Mouse (Mus musculus) intestine, embryonic 14.5 days (tissue): ENCODE data around the gene Cfap99. TPM values are rescaled to one million over a fixed set of nuclear protein-coding genes. Genes with fewer than 3 reads are reported as not detected.

ENCODE experiments used
- ATAC-seq: fragments of 200-750 bp; cut with Nextera tagmentation; replicated peaks from 2 replicates; pipeline ENCODE4 v1.8.0; 2017; ENCODE audit warnings: low read depth, moderate number of reproducible peaks, moderate TSS enrichment, moderate library complexity; ENCODE audit not compliant: low FRiP score, low TSS enrichment
- DNase-seq: peaks from one replicate; pipeline ENCODE4 v3.0.0-alpha.2; 2018; ENCODE audit warnings: low spot score
- H3K27ac ChIP-seq: fragments of 300-500 bp; sonication (generic); 2 replicates; pipeline ENCODE4 v1.5.1; 2014; ENCODE audit warnings: low read depth, mild to moderate bottlenecking, control low read depth
- H3K27me3 ChIP-seq: fragments of 300-500 bp; sonication (generic); replicated peaks from 2 replicates; pipeline ENCODE4 v1.6.1; 2014; ENCODE audit warnings: low read length, control low read depth; ENCODE audit not compliant: control insufficient read depth, insufficient read depth
- H3K36me3 ChIP-seq: fragments of 300-500 bp; sonication (generic); 2 replicates; pipeline ENCODE4 v1.6.1; 2014; ENCODE audit warnings: low read length, control low read depth; ENCODE audit not compliant: control insufficient read depth, insufficient read depth
- H3K4me1 ChIP-seq: fragments of 300-500 bp; sonication (generic); replicated peaks from 2 replicates; pipeline ENCODE4 v1.6.1; 2014; ENCODE audit warnings: low read length, control low read depth, mixed read lengths; ENCODE audit not compliant: control insufficient read depth, insufficient read depth
- H3K4me2 ChIP-seq: fragments of 300-500 bp; sonication (generic); 2 replicates; pipeline ENCODE4 v1.6.1; 2014; ENCODE audit warnings: low read length
- H3K4me3 ChIP-seq: fragments of 300-500 bp; sonication (generic); 2 replicates; pipeline ENCODE4 v1.5.1; 2014; ENCODE audit warnings: low read depth, low read length, control low read depth, mixed read lengths
- H3K9ac ChIP-seq: fragments of 300-500 bp; sonication (generic); 2 replicates; pipeline ENCODE4 v1.6.1; 2014; ENCODE audit warnings: mild to moderate bottlenecking, low read length
- H3K9me3 ChIP-seq: fragments of 300-500 bp; sonication (generic); 2 replicates; pipeline ENCODE4 v1.6.1; 2016; ENCODE audit warnings: low read length, control low read depth; ENCODE audit not compliant: control insufficient read depth
- WGBS: fragments of 180-500 bp; shearing (Covaris S2); extraction: QIAGEN DNeasy Blood & Tissue Kit; methylation state at CpG from one replicate; pipeline ENCODE4 v1.1.7; 2014; 5-methylcytosine and 5-hydroxymethylcytosine counted together
- polyA plus RNA-seq: library from polyadenylated mRNA; unstranded; fragments of >200 nt; fragmentation: Nextera tagmentation; extraction: Ambion mirVana; gene quantifications from 2 replicates; pipeline ENCODE4 v1.2.1, GENCODE M21; 2014

The Cfap99 gene
- polyA plus RNA-seq, 1 experiment from 2014 or later = not detected

- 89% methylated on average over 2 of the region's 2 CpGs for WGBS
- H3K36me3 ChIP-seq = no peaks in the 10 kb centered on the region
- DNase-seq (no peak), ATAC-seq (no peak)
- no peak overlapping the region for H3K9ac ChIP-seq
- no peak overlapping the region for H3K4me2 ChIP-seq
- H3K27ac ChIP-seq = no peak overlapping the region
- H3K9me3 ChIP-seq = no peaks in the 10 kb centered on the region
- H3K4me3 ChIP-seq = no peak overlapping the region
- H3K4me1 ChIP-seq = no peaks in the 10 kb centered on the region
- 0 out of 2 replicates have a peak, but pooled peaks cover 3% of the 10 kb centered on the region for H3K27me3 ChIP-seq
These were observed 6.7 kb downstream of the Cfap99 start for GRCm38 (mm10) chr5:34295141-34295540.

DNA sequence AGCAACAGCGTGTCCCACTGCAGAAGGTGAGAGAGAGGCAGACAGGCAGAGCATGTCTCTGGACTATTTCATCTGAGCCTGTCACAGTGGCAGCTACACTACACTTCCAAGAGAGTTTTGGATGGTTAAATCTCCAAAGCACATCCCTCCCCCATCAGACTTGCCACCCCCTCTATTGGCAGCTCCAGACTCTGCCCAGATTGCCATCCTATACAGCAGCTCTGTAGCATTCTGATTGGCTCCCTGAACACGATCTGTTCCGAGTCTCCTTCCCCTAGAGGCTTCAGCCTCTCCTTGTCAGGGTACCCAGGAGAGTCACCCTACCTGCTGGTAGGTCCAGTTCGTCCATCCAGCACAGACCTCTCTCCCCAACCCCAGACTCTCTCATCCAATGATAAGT is 9.7 kb downstream of the Cfap99 start:
- DNase-seq (no peak), ATAC-seq (no peak)
- H3K4me2 ChIP-seq = no peak overlapping the region
- no peaks in the 10 kb centered on the region for H3K9me3 ChIP-seq
- no peak overlapping the region for H3K27ac ChIP-seq
- no peaks in the 10 kb centered on the region for H3K27me3 ChIP-seq
- H3K9ac ChIP-seq = no peak overlapping the region
- H3K4me3 ChIP-seq = no peak overlapping the region
- WGBS = 51% methylated on average over 4 of the region's 4 CpGs
- H3K36me3 ChIP-seq = no peaks in the 10 kb centered on the region
- no peaks in the 10 kb centered on the region for H3K4me1 ChIP-seq

GRCm38 (mm10) chr5:34298937-34299535 is 10.6 kb downstream of the Cfap99 start:
- Histone ChIP-seq H3K4me2 (no peak overlapping the region), H3K27ac (no peak overlapping the region), H3K27me3 (no peaks in the 10 kb centered on the region), H3K9ac (no peak overlapping the region), H3K36me3 (no peaks in the 10 kb centered on the region), H3K4me1 (no peaks in the 10 kb centered on the region), H3K4me3 (no peak overlapping the region), H3K9me3 (no peaks in the 10 kb centered on the region)
- DNase-seq (no peak), ATAC-seq (no peak)
- 85% methylated on average over 10 of the region's 10 CpGs for WGBS

DNA sequence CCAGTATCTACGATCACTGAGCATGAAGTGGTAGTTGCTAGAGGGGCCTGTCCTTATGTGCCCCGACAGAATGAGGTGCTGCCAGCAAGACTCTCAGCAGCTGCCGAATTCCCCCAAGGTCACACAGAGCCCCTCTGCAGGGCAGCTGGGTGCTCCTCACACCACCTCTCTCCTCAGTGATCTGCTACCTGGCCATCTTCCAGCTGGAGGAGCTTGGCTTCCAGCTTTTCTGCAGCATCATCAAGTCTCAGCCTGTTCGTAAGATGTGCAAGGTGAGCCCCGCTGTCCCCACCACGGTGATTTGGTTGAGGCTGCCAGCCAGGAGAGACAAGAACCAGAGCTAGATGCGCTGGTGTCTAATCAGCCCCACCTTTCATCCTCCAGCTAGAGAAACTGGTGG is 14.0 kb downstream of the Cfap99 start:
- H3K4me2 ChIP-seq = no peak overlapping the region
- no peaks in the 10 kb centered on the region for H3K27me3 ChIP-seq
- WGBS = 74% methylated on average over 7 of the region's 7 CpGs
- H3K36me3 ChIP-seq = no peaks in the 10 kb centered on the region
- H3K9me3 ChIP-seq = no peaks in the 10 kb centered on the region
- no peak for ATAC-seq
- no peak overlapping the region for H3K27ac ChIP-seq
- DNase-seq = no peak
- no peak overlapping the region for H3K9ac ChIP-seq
- no peaks in the 10 kb centered on the region for H3K4me1 ChIP-seq
- H3K4me3 ChIP-seq = no peak overlapping the region

DNA sequence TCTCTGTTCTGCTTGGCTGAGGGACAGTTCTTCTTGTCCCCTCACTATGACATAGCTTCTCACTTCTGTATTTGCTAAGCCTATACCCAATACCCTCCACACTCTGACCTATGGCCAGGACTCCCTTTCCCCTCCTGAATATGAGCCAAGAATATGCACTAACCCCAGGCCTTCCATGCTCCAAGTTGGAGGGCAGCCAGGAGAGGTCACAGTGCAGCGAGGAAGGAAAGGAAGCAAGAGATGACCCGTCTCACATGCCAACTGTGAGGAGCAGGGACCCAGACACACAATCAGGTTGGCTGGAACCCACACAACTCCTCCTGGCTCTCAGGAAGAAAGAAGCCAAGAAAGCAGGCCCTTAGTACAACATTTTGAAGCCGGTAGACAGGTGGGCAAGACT is 20.6 kb downstream of the Cfap99 start:
- no peaks in the 10 kb centered on the region for H3K36me3 ChIP-seq

DNA sequence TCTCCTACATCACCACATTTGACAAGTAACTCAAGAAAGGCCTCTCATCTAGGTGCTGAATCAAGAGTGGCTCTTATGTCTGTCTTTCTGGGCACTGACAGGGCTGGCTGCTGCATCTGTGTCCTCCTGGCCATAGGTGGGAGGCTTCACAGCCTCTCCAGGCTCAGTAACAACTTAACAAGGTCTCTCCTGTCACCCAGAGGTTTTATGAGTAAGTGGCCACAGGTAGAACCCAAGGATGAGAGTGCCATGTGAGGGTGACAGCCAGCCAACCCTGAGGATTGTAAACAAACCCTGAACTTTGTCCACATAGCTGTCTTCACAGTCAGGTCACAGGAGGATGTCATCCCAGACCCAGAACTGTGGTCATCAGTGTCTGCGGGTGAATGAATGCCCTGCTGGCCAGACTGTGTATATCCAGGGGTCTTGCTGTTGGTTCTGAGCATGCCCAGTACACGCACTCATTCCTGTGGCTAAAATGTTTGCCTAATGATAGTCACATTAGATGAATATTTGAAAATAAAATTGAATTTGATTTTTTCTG is 31.2 kb downstream of the Cfap99 start:
- no peaks in the 10 kb centered on the region for H3K27me3 ChIP-seq
- H3K4me3 ChIP-seq = no peak overlapping the region
- no peak overlapping the region for H3K27ac ChIP-seq
- 63% methylated on average over 2 of the region's 2 CpGs for WGBS
- no peak overlapping the region for H3K4me2 ChIP-seq
- no peaks in the 10 kb centered on the region for H3K9me3 ChIP-seq
- H3K36me3 ChIP-seq = no peaks in the 10 kb centered on the region
- H3K9ac ChIP-seq = no peak overlapping the region
- DNase-seq (no peak), ATAC-seq (no peak)
- no peaks in the 10 kb centered on the region for H3K4me1 ChIP-seq

More for the DNA sequence above, 20.6 kb downstream of the Cfap99 start:
- Histone ChIP-seq H3K4me1 (no peaks in the 10 kb centered on the region), H3K9ac (no peak overlapping the region), H3K4me3 (no peak overlapping the region), H3K4me2 (no peak overlapping the region), H3K9me3 (no peaks in the 10 kb centered on the region), H3K27me3 (no peaks in the 10 kb centered on the region), H3K27ac (no peak overlapping the region)
- WGBS = 71% methylated on average over 3 of the region's 3 CpGs
- ATAC-seq (no peak), DNase-seq (no peak)

GRCm38 (mm10) chr5:34321236-34321635 is 32.8 kb downstream of the Cfap99 start:
- no peak overlapping the region for H3K4me2 ChIP-seq
- ATAC-seq = no peak
- 82% methylated on average over 4 of the region's 4 CpGs for WGBS

GRCm38 (mm10) chr5:34325286-34325685 is 36.9 kb downstream of the Cfap99 start:
- no peak overlapping the region for H3K9ac ChIP-seq
- DNase-seq (no peak), ATAC-seq (no peak)
- H3K9me3 ChIP-seq = no peaks in the 10 kb centered on the region
- no peak overlapping the region for H3K27ac ChIP-seq
- no peak overlapping the region for H3K4me3 ChIP-seq
- 0 out of 2 replicates have a peak, but pooled peaks cover 7% of the 10 kb centered on the region for H3K4me1 ChIP-seq
- H3K36me3 ChIP-seq = no peaks in the 10 kb centered on the region
- H3K4me2 ChIP-seq = no peak overlapping the region
- H3K27me3 ChIP-seq = no peaks in the 10 kb centered on the region

More at GRCm38 (mm10) chr5:34321236-34321635, 32.8 kb downstream of the Cfap99 start:
- Histone ChIP-seq H3K4me3 (no peak overlapping the region), H3K27me3 (no peaks in the 10 kb centered on the region), H3K27ac (no peak overlapping the region), H3K9me3 (no peaks in the 10 kb centered on the region), H3K9ac (no peak overlapping the region), H3K4me1 (no peaks in the 10 kb centered on the region), H3K36me3 (no peaks in the 10 kb centered on the region)
- no peak for DNase-seq

DNA sequence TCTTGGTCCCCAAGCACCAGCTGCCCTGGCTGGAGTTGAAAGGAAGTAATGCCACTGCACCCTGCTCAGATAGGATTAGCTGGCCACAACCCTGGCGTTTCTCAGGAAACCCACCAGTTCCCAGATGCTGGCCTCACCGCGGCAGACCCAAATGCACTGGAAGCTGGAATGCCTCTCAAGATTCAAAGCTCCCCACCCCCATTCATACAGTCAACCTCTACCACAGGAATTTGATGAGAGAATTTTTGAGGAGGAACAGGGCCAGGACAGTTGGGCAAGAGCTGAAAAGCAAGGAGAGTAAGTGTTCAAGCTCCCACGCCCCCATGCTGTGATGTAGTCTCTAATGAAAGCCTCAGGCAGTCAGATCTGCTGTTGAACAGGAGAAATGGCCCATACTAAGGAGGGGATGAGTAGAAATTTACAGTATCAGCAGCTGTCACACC is 37.9 kb downstream of the Cfap99 start:
- H3K36me3 ChIP-seq = no peaks in the 10 kb centered on the region
- peak; percentile 55 for DNase-seq

More for the DNA sequence above, 37.9 kb downstream of the Cfap99 start:
- Histone ChIP-seq H3K4me1 (0 out of 2 replicates have a peak, but pooled peaks cover 7% of the 10 kb centered on the region), H3K4me2 (peak overlapping the region; percentile 65), H3K9ac (no peak overlapping the region; the same call in 1 of the 2 replicates), H3K27ac (no peak overlapping the region), H3K27me3 (no peaks in the 10 kb centered on the region), H3K4me3 (no peak overlapping the region), H3K9me3 (no peaks in the 10 kb centered on the region)
- 26% methylated on average over 4 of the region's 4 CpGs for WGBS
- ATAC-seq = 0 out of 2 replicates have a peak, but pooled peaks have one; percentile 26
